Mouse (Mus musculus) left cerebral cortex, postnatal 36 days (tissue): ENCODE results near the gene Zfp385c. TPM values are rescaled to one million over a fixed set of nuclear protein-coding genes. Genes with fewer than 3 reads are reported as not detected.
"Not testable (repeated sequence)": the region's sequence is repeated elsewhere in the genome, so short reads cannot be mapped to it uniquely, and the experiment has no call there.

Experiments used
- DNase-seq, 2 experiments: peaks; one replicate each; pipeline ENCODE4 v3.0.0; 2021 to 2022; ENCODE audit warnings: low spot score in 2 of 2, mixed read lengths in 1 of 2
- intact Hi-C: fragments of 180-260 bp; cut with DNase I; formaldehyde crosslinking; loops from one replicate; pipeline ENCODE4 v1.15.1; 2025
- total RNA-seq, 2 experiments: library from RNA; stranded (reverse); gene quantifications; 2 replicates each; pipeline ENCODE4 v1.2.3; 2021

The Zfp385c gene
- total RNA-seq, 2 experiments from 2014 or later: 0.39 to 0.47 TPM

- no peak for DNase-seq
- intact Hi-C loops: no loop called here
Observed at GRCm38 (mm10) chr11:100646265-100646664, 46.0 kb downstream of the Zfp385c start.

- DNase-seq: no peak
- intact Hi-C loops: no loop called here
Observed at GRCm38 (mm10) chr11:100643612-100644575, 48.4 kb downstream of the Zfp385c start.

GRCm38 (mm10) chr11:100640159-100640906 lies 51.9 kb downstream of the Zfp385c start:
- intact Hi-C loops: no loop called here
- DNase-seq: peak; percentile 57 to 69

GRCm38 (mm10) chr11:100634530-100634929 lies 57.7 kb downstream of the Zfp385c start:
- intact Hi-C loops: no loop called here
- DNase-seq: no peak

GRCm38 (mm10) chr11:100628862-100629352 lies 63.3 kb downstream of the Zfp385c start:
- DNase-seq: no peak
- intact Hi-C loops: no loop called here

- no peak for DNase-seq
- intact Hi-C loops: no loop called here
Observed at GRCm38 (mm10) chr11:100628056-100628455, 64.2 kb downstream of the Zfp385c start.

- intact Hi-C loops: loop anchor here (1.0 kb wide), 1 partner anchor 69 kb away; no protein-coding TSS in a partner anchor
- peak; percentile 55 to 65 for DNase-seq
Observed at GRCm38 (mm10) chr11:100626701-100627195, 65.5 kb downstream of the Zfp385c start.

GRCm38 (mm10) chr11:100625754-100626700 lies 66.2 kb downstream of the Zfp385c start:
- DNase-seq: no peak
- intact Hi-C loops: no loop called here

GRCm38 (mm10) chr11:100623867-100624266 lies 68.4 kb downstream of the Zfp385c start:
- intact Hi-C loops: no loop called here
- no peak for DNase-seq

- intact Hi-C loops: no loop called here
- DNase-seq: peak; percentile 95 to 96
Observed at GRCm38 (mm10) chr11:100622714-100623113, 69.5 kb downstream of the Zfp385c start.

- intact Hi-C loops: loop anchor here (1.0 kb wide), 1 partner anchor 45 kb away; no protein-coding TSS in a partner anchor
- DNase-seq: no peak
Observed at GRCm38 (mm10) chr11:100619982-100620381, 72.3 kb downstream of the Zfp385c start, which contains the start of gene Dnajc7. Dnajc7 (minus strand) TSS chr11:100620168.

- intact Hi-C loops: loop anchor here (1.0 kb wide), 1 partner anchor 44 kb away; no protein-coding TSS in a partner anchor
- DNase-seq: peak; percentile 97
Observed at GRCm38 (mm10) chr11:100619485-100619975, 72.7 kb downstream of the Zfp385c start.

- intact Hi-C loops: loop anchor here (1.0 kb wide), 1 partner anchor 44 kb away; no protein-coding TSS in a partner anchor
- DNase-seq: peak; percentile 46 to 48
Observed at GRCm38 (mm10) chr11:100618761-100619484, 73.3 kb downstream of the Zfp385c start, which contains the start of gene Nkiras2. Nkiras2 (plus strand) TSS chr11:100619244.

GRCm38 (mm10) chr11:100617480-100617879 lies 74.8 kb downstream of the Zfp385c start:
- DNase-seq: no peak
- intact Hi-C loops: no loop called here

- intact Hi-C loops, DNase-seq: not testable (repeated sequence)
Observed at GRCm38 (mm10) chr11:100616836-100617235, 75.4 kb downstream of the Zfp385c start.

- DNase-seq: no peak
- intact Hi-C loops: no loop called here
Observed at GRCm38 (mm10) chr11:100616332-100616731, 75.9 kb downstream of the Zfp385c start.

- intact Hi-C loops: no loop called here
- no peak for DNase-seq
Observed at GRCm38 (mm10) chr11:100613241-100613640, 79.0 kb downstream of the Zfp385c start.

GRCm38 (mm10) chr11:100611627-100612026 lies 80.6 kb downstream of the Zfp385c start:
- intact Hi-C loops: no loop called here
- DNase-seq: no peak
